Mouse (Mus musculus): ENCODE measurements around the gene Mtf1. TPM values are rescaled to one million over a fixed set of nuclear protein-coding genes. Genes with fewer than 3 reads are reported as not detected.

The Mtf1 gene
- 10.6 and 11.6 TPM in 2 replicates for polyA plus RNA-seq (2015; fragmentation: Nextera tagmentation; extraction: Ambion mirVana)

DNA sequence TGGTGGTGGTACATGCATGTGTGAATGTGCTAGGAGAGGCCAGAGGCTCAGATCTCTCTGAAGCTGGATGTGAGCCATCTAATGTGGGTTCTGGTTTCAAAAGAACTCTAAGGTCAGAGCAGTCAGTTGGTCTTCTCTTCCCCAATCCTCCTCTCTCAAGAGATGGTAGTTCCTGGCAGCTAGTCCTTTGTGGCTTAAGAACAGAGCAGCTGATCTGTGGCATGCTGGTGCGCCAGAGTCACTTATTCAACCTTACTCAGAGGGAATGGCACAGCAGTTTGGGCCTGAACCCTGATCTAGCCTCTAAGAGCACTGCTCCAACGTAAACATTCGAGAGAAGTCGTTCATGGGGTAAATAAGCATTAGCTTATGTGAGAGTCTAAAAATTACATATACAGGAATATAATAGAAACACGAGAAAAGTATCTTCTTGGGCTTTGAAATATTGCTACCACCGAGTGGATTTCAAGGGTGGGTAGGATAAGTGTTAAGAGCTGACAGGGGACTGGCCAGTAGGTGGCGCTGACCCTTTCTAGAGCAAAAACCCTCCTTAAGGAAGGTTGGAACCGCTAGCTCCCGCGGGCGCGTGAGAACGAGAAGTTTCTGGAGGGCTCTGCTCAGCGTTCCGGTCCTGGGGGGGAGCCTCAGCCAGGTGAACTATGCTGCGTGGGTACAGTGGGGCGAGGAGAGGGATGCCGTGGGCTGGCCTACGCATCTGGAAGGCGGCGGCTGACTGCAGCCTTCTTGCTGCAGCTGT is at the start of gene Mtf1:
Gene Mtf1, plus strand, starts transcription at position 553 of the 757 bp plus-strand sequence.
- TF ChIP-seq CTCF (IDR thresholded peaks at IDR 0.05; ENCODE audit: low read depth) (peak; percentile 88), EP300 (optimal IDR thresholded peaks at IDR 0.05) (no peak)
- peak within 1 kb of the TSS; percentile 88 for H3K4me3 ChIP-seq (ENCODE audit: low read depth, low read length)

DNA sequence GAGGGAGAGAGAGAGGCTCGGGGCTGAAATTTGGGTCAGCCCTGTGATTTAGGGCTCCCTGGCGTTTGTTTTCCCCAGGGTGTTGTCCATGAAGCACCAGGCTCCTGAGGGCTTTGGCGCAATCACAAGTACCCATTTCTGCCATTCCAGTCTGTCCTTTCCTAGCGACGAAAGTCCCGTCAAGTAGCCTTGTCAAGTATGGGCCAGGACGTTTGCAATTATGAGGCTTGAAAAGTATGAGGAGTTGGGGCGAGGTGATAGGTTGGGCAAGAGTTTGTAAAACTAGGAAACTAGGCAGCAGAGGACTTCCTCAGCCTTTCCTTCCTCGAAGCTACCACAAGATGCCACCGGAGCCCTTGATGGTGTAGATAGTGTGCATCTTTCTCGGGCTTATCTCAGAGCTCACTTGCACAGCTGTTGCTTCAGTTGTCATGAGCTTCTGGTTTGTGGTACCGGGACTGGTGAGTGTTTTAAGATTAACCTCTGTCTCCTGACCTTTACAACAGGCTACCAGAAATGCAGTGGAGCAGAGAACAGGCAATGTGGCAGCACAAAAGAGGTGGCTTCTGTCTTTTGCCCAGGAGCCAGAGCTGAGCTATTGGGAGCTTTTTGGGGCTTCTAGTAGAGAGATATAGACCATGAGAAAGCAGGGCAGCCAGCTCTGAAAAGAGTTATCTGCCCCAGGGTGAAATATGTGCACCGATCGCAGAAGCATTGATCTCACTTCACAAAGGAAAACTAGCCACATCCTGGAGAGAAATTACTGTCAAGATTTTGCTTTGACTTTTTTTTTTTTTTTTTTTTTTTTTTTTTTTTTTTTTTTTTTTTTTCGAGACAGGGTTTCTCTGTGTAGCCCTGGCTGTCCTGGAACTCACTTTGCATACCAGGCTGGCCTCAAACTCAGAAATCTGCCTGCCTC is 49.4 kb upstream of the Mtf1 start:
- peak overlapping the region; percentile 97 for H3K4me2 ChIP-seq (replicated peaks; ENCODE audit: low read depth)
- H3K4me3 ChIP-seq (ENCODE audit: low read depth, low read length): peak overlapping the region; percentile 75
- WGBS: 20% methylated on average over 15 of the region's 15 CpGs
- DNase-seq (ENCODE audit: low spot score): no peak
- TF ChIP-seq CTCF (IDR thresholded peaks at IDR 0.05; ENCODE audit: low read depth): peak; percentile 39
- TF ChIP-seq EP300 (optimal IDR thresholded peaks at IDR 0.05): no peak
- H3K9me3 ChIP-seq (ENCODE audit: control insufficient read depth, low read length): no peaks in the 10 kb centered on the region
- peak overlapping the region; percentile 76 for H3K9ac ChIP-seq (ENCODE audit: low read length)
- H3K36me3 ChIP-seq (ENCODE audit: control insufficient read depth, insufficient read depth, low read length): no peaks in the 10 kb centered on the region
- no peak for ATAC-seq (ENCODE audit: low FRiP score, low TSS enrichment)
- 0 out of 2 replicates have a peak, but pooled peaks cover 2% of the 10 kb centered on the region for H3K4me1 ChIP-seq (replicated peaks; ENCODE audit: control insufficient read depth, insufficient read depth)
- H3K27ac ChIP-seq (replicated peaks): peak overlapping the region; percentile 49; the same call in 1 of the 2 replicates
- no peaks in the 10 kb centered on the region for H3K27me3 ChIP-seq (ENCODE audit: control insufficient read depth, insufficient read depth, low read length)

More for the DNA sequence above, at the start of gene Mtf1:
- Histone ChIP-seq H3K9ac (ENCODE audit: low read length) (peak within 1 kb of the TSS; percentile 89), H3K36me3 (ENCODE audit: control insufficient read depth, insufficient read depth, low read length) (peaks cover 11% of the 10 kb centered on the region; the same call in 1 of the 2 replicates), H3K27ac (replicated peaks) (peak within 1 kb of the TSS; percentile 96), H3K4me2 (replicated peaks; ENCODE audit: low read depth) (peak within 1 kb of the TSS; percentile 87), H3K27me3 (ENCODE audit: control insufficient read depth, insufficient read depth, low read length) (no peaks in the 10 kb centered on the region), H3K4me1 (replicated peaks; ENCODE audit: control insufficient read depth, insufficient read depth) (no peaks in the 10 kb centered on the region), H3K9me3 (ENCODE audit: control insufficient read depth, low read length) (no peaks in the 10 kb centered on the region)
- DNase-seq (ENCODE audit: low spot score): peak; percentile 88
- peak; percentile 81 for ATAC-seq (ENCODE audit: low FRiP score, low TSS enrichment)
- WGBS: 3% methylated on average over 21 of the region's 21 CpGs

DNA sequence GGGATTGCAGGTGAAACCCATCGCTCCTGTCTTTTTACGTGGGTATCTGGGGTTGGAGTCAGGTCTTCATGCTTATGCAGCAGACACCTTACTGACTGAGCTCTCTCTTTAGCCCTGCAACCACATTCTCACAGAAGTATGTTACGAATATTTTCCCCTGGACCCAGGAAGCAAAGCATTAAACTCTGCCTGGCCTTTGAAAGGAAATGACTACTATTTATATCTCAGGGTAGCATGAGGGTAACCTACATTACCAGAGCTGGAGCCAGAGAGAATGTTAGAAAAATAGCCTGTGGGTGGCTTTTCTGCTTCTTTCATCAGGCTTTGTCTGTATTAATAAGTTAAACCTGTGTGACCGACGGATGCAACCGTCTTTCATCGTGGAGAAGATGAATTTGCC is 46.4 kb upstream of the Mtf1 start:
- H3K9ac ChIP-seq (ENCODE audit: low read length): no peak overlapping the region
- H3K4me1 ChIP-seq (replicated peaks; ENCODE audit: control insufficient read depth, insufficient read depth): 0 out of 2 replicates have a peak, but pooled peaks cover 2% of the 10 kb centered on the region
- no peak overlapping the region for H3K27ac ChIP-seq (replicated peaks)
- DNase-seq (ENCODE audit: low spot score) (no peak), ATAC-seq (ENCODE audit: low FRiP score, low TSS enrichment) (no peak)
- no peak overlapping the region for H3K4me2 ChIP-seq (replicated peaks; ENCODE audit: low read depth)
- no peaks in the 10 kb centered on the region for H3K27me3 ChIP-seq (ENCODE audit: control insufficient read depth, insufficient read depth, low read length)
- no peaks in the 10 kb centered on the region for H3K9me3 ChIP-seq (ENCODE audit: control insufficient read depth, low read length)
- H3K36me3 ChIP-seq (ENCODE audit: control insufficient read depth, insufficient read depth, low read length): no peaks in the 10 kb centered on the region
- WGBS: 26% methylated on average over 7 of the region's 7 CpGs
- TF ChIP-seq CTCF (IDR thresholded peaks at IDR 0.05; ENCODE audit: low read depth) (no peak), EP300 (optimal IDR thresholded peaks at IDR 0.05) (no peak)
- no peak overlapping the region for H3K4me3 ChIP-seq (ENCODE audit: low read depth, low read length)

DNA sequence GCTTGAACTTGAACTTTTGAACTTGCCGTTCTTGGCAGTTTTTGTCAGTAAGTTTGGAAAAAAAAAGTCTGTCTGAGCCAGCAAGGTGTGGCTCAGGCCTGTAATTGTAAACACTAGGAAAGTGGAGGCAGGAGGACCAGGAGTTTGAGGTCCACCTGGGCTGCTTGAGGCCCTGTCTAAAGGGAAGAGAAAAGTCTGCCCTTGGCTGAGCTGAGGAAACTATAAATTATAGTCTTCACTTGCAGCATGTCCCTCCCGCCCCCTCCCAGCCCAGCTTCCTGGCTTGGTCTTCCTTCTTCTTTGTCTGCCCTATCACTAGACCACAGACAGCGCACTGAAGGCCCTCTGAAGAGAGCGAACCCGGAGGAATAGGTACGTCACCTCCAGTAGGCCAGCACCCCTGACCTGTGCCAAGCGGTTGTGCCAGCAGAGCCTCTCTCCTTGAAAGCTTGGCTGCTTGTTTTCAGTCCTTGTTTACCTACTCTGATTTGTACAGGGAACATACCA is 42.5 kb upstream of the Mtf1 start:
- DNase-seq (ENCODE audit: low spot score) (peak; percentile 27), ATAC-seq (ENCODE audit: low FRiP score, low TSS enrichment) (peak; percentile 68)
- Histone ChIP-seq H3K9me3 (ENCODE audit: control insufficient read depth, low read length) (no peaks in the 10 kb centered on the region), H3K27ac (replicated peaks) (peak overlapping the region; percentile 71), H3K27me3 (ENCODE audit: control insufficient read depth, insufficient read depth, low read length) (no peaks in the 10 kb centered on the region), H3K36me3 (ENCODE audit: control insufficient read depth, insufficient read depth, low read length) (no peaks in the 10 kb centered on the region), H3K4me3 (ENCODE audit: low read depth, low read length) (no peak overlapping the region), H3K4me1 (replicated peaks; ENCODE audit: control insufficient read depth, insufficient read depth) (no peaks in the 10 kb centered on the region), H3K4me2 (replicated peaks; ENCODE audit: low read depth) (no peak overlapping the region), H3K9ac (ENCODE audit: low read length) (no peak overlapping the region)
- TF ChIP-seq CTCF (IDR thresholded peaks at IDR 0.05; ENCODE audit: low read depth): no peak
- no peak for TF ChIP-seq EP300 (optimal IDR thresholded peaks at IDR 0.05)
- WGBS: 29% methylated on average over 7 of the region's 7 CpGs

DNA sequence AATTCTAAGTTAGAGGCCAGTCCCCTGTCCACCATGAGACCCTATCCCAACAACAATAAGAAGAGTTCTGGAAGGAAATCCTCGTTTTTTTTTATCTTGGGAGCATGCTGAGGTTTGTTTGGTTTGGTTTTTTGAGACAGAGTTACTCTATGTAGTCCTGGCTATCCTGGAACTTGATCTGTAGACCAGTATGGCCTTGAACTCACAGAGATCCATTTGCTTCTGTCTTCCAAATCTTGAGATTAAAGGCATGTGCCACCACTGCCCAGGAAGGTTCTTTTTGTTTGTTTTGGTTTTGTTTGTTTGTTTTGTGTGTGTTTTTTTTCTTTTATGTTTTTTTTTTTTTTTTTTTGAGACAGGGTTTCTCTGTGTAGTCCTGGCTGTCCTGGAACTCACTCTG is 40.7 kb upstream of the Mtf1 start:
- no peak overlapping the region for H3K4me2 ChIP-seq (replicated peaks; ENCODE audit: low read depth)
- no peak overlapping the region for H3K9ac ChIP-seq (ENCODE audit: low read length)
- H3K9me3 ChIP-seq (ENCODE audit: control insufficient read depth, low read length): no peaks in the 10 kb centered on the region
- DNase-seq (ENCODE audit: low spot score) (no peak), ATAC-seq (ENCODE audit: low FRiP score, low TSS enrichment) (no peak)
- 36% methylated on average over 1 of the region's 1 CpGs for WGBS
- no peaks in the 10 kb centered on the region for H3K27me3 ChIP-seq (ENCODE audit: control insufficient read depth, insufficient read depth, low read length)
- 0 out of 2 replicates have a peak, but pooled peaks cover under 1% of the 10 kb centered on the region for H3K4me1 ChIP-seq (replicated peaks; ENCODE audit: control insufficient read depth, insufficient read depth)
- H3K4me3 ChIP-seq (ENCODE audit: low read depth, low read length): no peak overlapping the region
- TF ChIP-seq CTCF (IDR thresholded peaks at IDR 0.05; ENCODE audit: low read depth) (no peak), EP300 (optimal IDR thresholded peaks at IDR 0.05) (no peak)
- no peak overlapping the region for H3K27ac ChIP-seq (replicated peaks)
- H3K36me3 ChIP-seq (ENCODE audit: control insufficient read depth, insufficient read depth, low read length): no peaks in the 10 kb centered on the region
